Mouse (Mus musculus) subcutaneous adipose tissue, adult 2 months (tissue): ENCODE data around the gene 1700012B07Rik. TPM values are rescaled to one million over a fixed set of nuclear protein-coding genes. Genes with fewer than 3 reads are reported as not detected.

ENCODE experiments used
- polyA plus RNA-seq: library from polyadenylated mRNA; depleted of rRNA; stranded (reverse); fragments of >200 nt; gene quantifications from 2 replicates; pipeline ENCODE4 v1.2.3, GENCODE M21; 2012; ENCODE audit warnings: low replicate concordance; rRNA removed

Gene 1700012B07Rik
- not detected in 2 replicates for polyA plus RNA-seq

DNA sequence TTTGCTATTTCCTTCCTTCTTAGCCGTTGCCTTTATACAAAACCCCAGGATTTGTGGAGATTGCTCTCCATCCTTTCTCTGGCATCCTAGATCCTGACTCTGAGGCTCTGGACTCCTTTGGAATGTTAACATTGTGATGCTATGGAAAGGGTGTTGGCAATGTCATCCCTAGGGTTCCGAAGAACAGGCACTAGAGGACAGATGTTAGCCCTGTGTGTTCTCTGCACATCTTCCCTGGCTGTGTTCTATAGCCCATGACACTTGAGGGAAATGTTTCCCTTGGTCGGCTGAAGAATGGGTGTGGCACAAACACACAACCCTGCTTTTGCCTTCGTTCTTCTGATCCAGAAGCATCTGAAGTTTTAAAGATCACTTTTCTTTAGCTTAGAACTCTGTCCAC, at the start of gene 1700012B07Rik:
TSS of gene 1700012B07Rik (minus strand) at position 101 of the 400 bp plus-strand sequence.

Other genes with a start within 250 kb of the 1700012B07Rik start
- gene Wipi1, start 216.1 kb downstream of the 1700012B07Rik start, polyA plus RNA-seq: 54.5 and 57.0 TPM in 2 replicates
- gene Prkar1a, start 178.6 kb downstream of the 1700012B07Rik start, polyA plus RNA-seq: 79.0 and 118 TPM in 2 replicates
- 20.9 and 21.8 TPM in 2 replicates for gene Fam20a, start 105.8 kb downstream of the 1700012B07Rik start, polyA plus RNA-seq
- gene Abca8b, start 167.8 kb upstream of the 1700012B07Rik start, polyA plus RNA-seq: 2.7 and 4.0 TPM in 2 replicates